Mouse (Mus musculus): Measurements from ENCODE around the gene Scamp3.

Scamp3 gene

DNA sequence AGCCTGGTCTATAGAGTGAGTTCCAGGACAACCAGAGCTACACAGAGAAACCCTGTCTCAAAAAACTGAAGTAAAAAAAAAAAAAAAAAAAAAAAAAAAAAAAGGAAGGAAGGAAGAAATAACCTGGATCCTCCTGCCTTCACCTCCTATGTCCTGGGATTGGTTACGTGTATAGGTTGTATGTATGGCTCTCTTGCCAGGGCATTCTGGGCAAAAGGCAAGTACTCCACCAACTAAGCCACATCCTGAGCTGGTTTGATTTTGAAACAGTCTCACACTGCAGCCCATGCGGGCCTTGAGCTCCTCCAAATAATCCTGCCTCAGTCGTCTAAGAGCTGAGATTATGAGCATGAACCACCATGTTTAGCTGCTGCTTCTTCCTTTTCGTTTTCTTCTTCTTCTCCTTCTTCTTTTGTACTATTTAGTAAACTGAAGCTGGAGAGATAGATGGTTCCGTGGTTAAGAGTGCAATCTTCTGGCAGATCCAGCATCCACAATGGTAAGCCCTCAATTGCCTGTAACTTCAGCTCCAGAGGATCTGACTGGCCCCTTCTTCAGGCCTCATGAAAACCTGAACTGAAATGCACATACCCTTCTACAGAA lies 13.5 kb upstream of the Scamp3 start:
- no peak for DNase-seq (ENCODE audit: low spot score)

DNA sequence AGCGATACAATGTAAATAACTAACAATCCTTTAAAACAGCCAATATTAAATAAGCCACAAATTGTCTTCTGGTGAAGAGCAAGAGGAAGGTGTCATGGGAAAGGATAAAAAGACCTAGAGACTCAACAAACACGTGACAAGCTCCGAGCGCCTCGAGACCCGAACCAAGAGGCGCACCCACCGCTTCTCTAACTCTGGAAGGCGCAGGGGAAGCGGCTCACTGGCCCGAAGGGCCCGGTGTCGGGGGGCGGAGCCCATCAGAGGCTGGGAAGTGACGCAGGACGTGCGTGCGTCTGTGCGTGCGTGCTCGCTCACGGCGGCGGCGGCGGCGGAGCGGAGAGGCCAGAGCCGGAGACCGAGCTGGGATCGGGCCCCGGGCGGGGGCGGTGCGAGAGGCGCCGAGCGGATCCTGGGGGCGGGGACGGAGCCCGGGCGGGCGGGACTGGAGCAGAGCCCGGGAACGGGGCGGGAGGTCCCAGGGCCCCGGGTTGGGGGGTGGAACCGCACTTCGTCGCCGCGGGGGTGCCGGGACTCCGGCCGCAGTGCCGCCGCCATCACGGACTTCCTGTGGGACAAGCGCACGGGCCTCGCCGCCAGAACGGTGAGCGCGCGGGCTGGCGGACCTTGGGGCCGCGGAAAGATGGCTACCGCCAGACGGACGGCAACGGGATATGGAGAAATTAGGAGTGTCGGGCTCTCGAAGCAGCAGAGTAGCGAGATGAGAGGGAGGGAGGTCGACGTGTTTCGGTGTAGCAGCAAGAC lies 12.6 kb upstream of the Scamp3 start, which contains the start of gene Clk2:
Clk2 (plus strand) TSS at position 290 of the 762 bp plus-strand sequence.
- peak; percentile 92 for DNase-seq (ENCODE audit: low spot score)

DNA sequence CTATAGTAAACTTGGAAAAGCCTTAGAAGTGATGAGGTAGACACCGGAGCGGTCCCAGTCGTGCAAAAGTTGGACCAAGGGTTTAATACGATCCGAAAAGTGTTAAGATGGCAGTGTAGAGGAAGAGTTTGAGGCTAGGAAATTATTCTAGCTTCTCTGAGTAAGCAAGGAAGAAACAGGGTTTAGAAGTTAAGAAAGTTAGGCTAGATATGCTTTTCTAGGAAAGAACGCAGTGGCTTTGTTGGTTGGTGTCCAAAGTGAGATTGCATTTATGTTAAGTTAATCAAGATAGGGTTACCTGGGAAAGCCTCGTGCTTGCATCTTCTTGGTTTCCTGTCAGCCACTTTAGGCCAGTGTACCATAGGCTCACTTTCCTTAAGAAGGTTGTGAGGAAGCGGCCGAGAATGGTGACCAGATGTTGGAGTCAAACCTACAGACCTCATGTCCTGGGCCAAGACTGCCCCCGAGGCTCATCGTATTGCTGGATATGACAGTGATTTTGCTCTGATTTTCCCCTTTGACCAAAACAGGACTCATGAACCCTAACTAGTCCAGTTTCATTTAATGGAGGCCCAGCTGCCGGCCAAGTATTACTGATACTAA lies 11.9 kb upstream of the Scamp3 start:
- no peak for DNase-seq (ENCODE audit: low spot score)

DNA sequence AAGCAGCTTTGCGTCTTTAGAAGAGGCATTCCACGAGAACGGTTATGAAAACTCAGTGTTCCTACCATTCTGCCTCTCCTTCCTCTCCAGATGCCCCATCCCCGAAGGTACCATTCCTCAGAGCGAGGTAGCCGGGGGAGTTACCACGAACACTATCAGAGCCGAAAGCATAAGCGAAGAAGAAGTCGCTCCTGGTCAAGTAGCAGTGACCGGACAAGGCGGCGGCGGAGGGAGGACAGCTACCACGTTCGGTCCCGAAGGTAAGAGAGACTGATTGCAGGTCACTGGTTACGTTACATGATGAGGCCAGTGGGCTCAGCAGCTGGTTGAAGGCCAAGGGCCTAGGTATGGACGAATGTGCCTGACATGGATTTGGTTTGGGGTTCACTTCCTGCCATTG lies 10.3 kb upstream of the Scamp3 start:
- no peak for DNase-seq (ENCODE audit: low spot score)

DNA sequence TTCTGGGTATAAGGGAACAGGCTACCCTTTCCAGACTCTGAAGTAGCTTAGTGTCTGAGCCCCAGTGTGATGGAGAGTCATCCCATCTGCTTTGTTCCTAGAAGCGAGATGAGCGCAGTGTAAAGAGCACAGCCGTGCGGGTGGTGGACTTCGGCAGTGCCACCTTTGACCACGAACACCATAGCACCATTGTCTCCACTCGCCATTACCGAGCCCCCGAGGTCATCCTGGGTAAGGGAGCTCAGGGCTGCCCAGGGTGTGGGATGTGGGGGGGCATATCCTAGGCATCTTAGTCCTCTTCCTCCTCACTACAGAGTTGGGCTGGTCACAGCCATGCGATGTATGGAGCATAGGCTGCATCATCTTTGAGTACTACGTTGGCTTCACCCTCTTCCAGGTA lies 2.4 kb upstream of the Scamp3 start:
- DNase-seq (ENCODE audit: low spot score) = no peak

DNA sequence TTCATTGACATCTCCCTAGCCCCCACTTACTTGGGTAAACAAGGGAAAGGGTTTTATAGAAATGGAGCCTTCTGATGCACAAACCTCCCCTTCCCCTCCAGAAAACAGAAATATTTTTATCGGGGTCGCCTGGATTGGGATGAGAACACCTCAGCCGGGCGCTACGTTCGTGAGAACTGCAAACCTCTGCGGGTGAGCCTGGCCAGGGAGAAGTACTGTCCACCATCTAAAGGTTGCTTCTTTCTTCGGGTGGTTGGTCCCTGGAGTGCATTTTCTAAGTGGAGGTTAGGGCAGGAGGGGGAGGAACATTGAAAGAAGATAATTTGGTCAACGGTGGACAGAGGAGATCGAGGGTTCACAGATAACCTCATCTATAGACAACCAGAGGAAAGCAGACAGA lies 1.7 kb upstream of the Scamp3 start:
- no peak for DNase-seq (ENCODE audit: low spot score)

DNA sequence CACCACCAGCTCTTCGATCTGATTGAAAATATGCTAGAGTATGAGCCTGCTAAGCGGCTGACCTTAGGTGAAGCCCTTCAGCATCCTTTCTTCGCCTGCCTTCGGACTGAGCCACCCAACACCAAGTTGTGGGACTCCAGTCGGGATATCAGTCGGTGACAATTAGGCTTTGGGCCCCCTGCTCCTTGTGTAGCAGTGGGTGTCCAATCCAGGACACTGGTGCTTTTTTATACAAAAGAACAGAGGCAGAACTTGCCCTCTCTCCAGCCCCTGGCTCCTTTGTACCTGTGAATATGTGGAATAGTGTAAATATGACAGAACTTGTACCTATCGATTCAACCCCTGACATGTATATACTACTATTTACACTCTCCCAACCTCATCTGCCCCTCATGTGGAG lies 852 bp upstream of the Scamp3 start:
- DNase-seq (ENCODE audit: low spot score) = no peak

DNA sequence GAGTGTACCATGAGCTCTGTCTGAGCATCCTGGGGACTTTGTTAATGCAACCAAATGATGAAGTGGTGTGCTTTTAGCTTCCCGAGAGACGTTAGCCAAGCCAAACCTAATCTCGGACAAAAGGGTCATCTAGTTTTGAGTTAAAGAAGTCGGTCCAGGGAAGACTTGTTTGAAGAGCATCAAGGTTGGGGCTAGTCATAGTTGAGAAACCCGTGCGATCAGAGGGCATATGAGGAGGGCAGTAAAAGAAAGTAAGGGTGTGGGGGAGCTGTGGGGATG lies 773 bp downstream of the Scamp3 start:
- no peak for DNase-seq (ENCODE audit: low spot score)

DNA sequence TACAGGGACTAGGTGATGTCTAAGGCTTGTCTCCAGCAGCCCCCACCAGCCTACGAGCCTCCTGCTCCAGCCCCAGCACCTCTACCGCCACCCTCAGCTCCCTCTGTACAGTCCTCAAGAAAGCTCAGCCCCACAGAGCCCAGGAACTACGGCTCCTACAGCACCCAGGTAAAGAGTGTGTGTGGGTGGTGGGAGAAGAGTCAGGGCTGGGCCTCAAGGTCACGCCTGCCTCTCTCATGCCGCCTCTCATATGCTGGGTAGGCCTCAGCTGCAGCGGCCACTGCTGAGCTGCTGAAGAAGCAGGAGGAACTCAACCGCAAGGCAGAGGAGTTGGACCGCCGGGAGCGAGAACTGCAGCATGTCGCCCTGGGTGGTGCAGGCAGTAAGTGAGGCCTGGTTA lies 1.8 kb downstream of the Scamp3 start:
- no peak for DNase-seq (ENCODE audit: low spot score)

DNA sequence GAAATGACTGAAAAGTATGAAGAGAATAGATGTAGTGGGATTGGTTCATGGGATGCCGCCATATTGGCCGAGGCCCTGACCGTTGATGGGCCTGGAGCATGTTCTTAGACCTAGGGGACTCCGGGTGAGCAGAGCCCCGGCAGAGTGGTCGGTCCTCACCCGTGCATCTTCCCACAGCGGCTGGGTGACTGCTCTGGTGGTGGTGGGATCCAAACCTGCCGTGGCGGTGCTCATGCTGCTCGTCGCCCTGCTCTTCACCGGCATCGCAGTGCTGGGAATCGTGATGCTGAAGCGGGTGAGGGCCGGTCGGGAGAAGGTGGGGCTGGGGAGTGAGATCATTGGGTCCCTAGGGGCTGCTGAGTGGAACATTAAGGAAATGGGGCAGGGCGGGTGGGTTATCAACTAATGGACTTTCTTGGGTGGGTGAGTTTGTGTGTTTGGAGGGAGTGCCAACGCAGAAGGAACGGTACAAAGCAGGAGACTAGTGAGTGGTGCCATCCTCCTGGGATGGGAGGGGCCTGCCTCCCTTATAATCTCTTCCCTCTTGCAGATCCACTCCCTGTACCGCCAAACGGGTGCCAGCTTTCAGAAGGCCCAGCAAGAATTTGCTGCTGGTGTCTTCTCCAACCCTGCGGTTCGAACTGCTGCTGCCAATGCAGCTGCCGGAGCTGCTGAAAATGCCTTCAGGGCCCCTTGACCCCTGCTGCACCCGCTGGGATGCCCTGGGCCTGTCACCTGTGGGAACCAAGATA lies 4.7 kb downstream of the Scamp3 start:
- no peak for DNase-seq (ENCODE audit: low spot score)

DNA sequence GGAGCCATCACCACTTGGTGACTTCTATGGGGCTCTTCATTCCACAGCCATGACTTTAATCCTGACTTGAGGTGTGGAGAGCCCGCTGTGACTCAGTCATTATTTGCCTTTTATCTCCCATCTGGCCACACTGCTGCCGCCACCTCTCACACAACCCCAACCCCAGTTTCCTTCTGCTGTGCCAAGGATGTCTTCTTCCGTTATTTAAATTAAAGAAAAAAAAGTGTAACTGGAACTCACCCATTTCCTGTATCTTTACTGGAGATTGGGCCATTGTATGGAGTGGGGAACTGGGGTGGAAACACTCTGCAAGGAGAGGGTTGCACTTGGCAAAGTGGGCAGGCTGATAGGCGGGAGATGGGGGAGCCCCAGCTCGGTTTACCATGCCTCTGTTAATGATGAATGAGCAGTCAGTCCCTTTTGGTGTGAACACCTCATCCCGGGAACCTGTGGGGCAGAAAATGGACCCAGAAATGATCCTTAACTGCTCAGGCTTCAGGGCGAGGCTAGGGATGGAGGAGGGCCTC lies 5.3 kb downstream of the Scamp3 start:
- DNase-seq (ENCODE audit: low spot score) = no peak

DNA sequence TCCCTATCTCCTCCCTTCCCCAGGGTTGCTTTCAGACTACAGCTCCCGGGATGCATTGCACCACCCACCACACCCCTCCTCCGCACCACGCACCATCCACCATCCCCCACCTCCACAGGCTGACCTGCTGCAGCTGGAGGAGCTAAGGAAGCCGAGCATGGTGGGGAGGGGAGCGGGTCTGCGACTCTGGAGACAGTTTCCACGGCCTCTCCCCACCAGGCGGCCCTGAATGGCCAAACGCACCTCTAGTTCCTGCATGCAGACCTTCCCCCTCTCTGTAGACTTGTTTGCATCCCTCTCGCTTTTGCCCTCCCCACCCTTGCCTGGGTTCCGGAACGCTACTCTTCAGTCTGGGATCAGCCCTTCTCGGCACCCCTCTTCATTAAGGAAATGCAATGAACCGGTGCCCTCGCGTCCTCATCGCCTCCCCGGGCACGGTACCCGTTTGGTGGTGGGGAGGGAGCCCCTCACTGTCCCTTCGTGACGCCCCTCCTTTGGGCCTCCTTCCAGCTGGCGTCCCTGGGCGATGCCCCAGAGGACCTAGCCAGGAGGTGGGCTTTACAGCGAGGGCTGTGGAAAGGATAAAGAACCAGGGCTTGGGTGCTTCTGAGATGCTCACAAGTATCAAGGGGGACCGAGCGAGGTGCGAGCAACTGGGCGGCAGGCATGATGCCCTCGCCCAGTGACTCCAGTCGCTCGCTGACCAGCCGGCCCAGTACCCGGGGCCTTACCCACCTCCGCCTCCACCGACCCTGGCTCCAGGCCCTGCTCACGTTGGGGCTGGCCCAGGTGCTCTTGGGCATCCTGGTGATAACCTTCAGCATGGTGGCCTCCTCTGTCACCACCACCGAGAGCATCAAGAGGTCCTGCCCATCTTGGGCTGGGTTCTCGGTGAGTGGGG lies 6.0 kb downstream of the Scamp3 start, which contains the start of gene Fam189b:
Fam189b (plus strand) TSS at position 86 of the 901 bp plus-strand sequence.
- peak; percentile 66 for DNase-seq (ENCODE audit: low spot score)

DNA sequence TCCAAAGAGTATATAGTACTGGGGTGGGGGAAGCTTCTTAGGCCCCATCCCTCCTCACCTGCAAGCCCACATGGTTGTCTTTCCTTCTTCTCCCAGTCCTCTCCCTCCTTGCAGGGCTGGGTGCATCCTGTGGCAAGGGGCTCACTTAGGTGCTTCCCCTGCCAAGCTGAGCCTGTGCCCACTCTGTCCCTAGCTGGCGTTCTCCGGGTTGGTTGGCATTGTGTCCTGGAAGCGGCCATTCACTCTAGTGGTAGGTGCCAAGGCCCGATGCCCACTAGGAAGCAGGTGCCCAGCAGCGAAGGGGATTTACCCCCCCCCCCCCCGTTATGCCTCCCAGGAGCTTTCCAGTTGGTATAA lies 6.7 kb downstream of the Scamp3 start:
- DNase-seq (ENCODE audit: low spot score) = no peak

DNA sequence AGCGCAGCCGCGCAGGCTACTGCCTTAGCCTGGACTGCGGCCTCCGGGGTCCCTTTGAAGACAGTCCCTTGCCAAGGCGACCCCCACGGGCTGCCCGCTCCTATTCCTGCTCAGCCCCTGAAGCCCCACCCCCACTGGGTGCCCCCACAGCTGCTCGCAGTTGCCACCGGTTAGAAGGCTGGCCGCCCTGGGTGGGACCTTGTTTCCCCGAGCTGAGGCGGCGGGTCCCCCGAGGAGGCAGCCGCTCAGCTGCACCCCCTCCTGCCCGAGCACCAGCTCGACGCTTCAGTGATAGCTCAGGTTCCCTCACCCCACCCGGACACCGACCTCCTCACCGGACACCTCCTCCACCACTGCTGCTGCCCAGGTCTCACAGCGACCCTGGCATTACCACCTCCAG lies 9.9 kb downstream of the Scamp3 start:
- no peak for DNase-seq (ENCODE audit: low spot score)

DNA sequence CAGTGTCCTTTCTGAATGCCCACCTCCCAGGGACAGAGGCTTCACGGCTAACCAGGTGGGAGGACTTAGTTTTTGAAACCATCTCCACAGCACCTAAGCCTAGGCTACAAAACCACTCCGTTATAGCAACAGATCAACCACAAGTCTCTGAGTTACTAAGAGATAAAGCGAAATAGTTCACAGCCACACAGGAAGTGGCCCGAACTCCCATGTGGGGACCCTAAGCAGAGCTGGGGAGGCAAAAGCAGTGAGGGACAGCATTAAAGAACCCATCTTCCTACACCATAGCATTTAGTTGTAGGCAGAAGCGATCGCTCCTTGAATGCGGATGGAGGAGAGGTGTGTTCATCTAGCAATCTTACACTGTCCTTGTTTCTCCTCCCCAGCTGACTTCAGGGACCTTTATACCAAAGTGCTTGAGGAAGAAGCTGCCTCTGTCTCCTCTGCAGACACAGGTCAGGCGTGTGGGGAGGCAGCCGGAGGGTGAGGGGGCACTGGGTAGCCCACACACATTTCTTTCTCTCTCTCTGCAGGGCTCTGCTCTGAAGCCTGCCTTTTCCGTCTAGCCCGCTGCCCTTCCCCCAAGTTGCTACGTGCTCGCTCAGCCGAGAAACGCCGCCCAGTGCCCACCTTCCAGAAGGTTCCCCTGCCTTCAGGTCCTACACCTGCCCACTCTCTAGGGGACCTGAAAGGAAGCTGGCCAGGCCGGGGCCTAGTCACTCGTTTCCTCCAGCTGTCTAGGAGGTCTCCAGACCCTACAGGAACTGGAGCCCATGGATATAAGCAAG lies 10.6 kb downstream of the Scamp3 start:
- DNase-seq (ENCODE audit: low spot score) = no peak

DNA sequence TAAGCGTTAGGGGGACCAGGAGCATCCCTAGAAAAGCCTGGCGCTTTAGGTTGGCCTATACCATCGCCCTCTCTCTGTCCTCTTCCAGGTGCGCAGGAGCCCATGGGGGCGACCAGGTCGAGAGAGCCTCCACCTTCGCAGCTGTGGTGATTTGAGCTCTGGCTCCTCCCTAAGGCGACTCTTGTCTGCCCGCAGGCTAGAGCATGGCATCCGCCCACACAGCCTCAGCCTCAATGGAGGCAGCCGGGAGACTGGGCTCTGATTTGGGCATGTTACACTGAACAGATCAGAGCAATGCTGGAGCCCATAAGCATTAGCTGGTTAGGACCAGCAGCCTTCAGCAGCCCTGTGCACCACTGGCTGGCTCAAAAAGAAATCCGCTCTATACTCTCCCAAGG lies 11.2 kb downstream of the Scamp3 start:
- DNase-seq (ENCODE audit: low spot score) = no peak

DNA sequence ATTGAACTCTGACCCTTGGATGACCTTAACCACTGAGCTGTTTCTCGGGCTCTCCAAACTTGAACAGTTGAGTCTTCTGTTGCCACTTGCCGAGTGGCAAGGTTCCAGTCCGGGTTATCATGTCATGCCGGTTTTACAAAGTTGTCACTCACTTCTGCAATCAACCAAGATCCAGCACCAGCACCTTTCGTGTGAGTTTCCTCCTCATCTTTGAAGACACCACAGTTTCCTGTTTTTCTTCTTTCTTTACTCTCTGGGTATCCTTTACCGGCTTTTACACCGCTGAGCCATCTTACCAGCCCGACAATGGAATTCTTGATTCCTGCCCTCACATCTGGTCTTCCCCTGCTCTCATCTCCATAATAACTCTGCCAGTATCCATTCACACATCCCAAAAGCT lies 13.2 kb downstream of the Scamp3 start:
- DNase-seq (ENCODE audit: low spot score) = no peak

DNA sequence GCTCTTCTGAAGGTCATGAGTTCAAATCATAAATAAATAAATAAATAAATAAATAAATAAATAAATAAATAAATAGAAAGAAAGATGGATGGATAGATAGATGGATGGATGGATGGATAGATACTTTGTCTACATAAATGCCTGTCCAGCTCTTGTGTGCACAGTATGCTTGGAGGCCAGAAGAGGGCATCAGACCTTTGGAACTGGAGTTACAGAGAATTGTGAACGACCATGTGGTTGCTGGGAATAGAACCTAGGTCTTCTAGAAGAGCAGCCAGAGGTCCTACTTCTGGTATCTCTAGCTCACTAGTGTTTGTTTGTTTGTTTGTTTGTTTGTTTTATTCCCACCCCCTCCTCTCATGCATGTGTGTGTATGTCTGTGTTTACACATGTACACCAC lies 16.1 kb downstream of the Scamp3 start:
- no peak for DNase-seq (ENCODE audit: low spot score)

DNA sequence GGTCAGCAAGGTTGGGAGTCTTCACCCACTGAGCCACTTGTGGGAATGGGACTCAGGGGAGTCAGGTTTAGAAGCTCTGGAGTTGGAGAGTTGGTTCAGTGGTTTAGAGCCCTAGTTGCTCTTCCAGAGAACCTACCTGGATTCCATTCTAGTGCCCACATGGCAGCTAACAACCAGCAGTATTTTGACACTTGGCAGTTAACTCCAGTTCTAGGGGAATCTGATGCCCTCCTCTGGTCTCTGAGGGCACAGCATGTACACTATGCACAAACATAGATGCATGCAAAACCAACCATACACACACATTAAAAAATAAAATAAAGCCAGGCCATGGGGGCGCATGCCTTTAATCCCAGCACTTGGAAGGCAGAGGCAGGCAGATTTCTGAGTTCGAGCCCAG lies 16.6 kb downstream of the Scamp3 start:
- no peak for DNase-seq (ENCODE audit: low spot score)

DNA sequence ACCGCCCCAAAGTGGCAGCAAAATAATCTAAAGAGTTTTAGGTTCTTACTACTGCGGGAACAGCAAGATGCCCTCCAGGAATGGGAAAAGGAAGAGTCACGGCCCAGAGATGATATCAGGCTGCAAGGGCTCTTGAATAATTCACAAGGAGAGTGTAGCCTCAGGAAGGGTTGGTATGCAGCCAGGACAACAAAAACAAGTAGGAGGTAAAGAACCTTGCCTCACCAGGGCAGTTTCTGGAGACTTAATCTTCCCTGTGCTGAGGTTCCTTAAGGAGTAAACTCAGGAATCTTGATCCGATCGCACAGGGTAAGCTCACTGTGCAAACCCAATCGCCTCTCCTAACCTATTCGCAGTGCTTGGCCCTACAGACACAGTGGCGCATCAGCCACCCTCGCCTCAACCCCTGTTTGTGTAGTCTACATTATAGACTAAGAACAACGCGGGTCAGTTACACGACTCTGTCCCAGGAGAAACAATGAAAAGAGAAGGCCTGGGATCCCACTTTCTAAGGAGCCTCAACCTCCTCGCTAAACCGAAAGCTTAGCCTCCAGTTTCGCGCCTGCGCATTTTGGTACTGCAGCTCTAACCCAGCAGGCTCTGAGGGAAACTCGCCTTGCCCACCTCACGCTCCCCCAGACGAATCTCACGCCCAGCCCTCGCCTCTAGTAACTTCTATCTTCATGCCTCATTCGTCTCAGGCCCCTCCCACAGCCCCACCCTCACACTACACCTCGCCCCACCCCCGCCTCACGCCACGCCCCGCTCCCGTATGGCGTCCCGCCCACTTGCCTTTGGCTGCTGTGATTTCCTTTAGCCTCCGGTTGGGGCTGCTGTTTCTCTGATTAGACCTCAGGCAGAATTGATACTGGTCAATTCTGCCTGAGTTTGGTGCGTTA lies 19.0 kb downstream of the Scamp3 start:
- DNase-seq (ENCODE audit: low spot score) = peak; percentile 83

Measured in urinary bladder, postnatal 25 days (tissue).